Mouse (Mus musculus): ENCODE measurements around the gene Fnbp4. TPM values are rescaled to one million over a fixed set of nuclear protein-coding genes. Genes with fewer than 3 reads are reported as not detected.

Gene Fnbp4
- polyA plus RNA-seq, 1 experiment, result 12.1 TPM

- no peak overlapping the region for H3K4me3 ChIP-seq (ENCODE audit: insufficient read depth, poor library complexity, severe bottlenecking)
- TF ChIP-seq MYOG (IDR thresholded peaks at IDR 0.05; ENCODE audit: control insufficient read depth, extremely low read depth, insufficient read length) (no peak), FOSL1 (IDR thresholded peaks at IDR 0.05; ENCODE audit: insufficient read depth, low read length, poor library complexity, severe bottlenecking) (no peak), MAX (IDR thresholded peaks at IDR 0.05) (no peak), CTCF (IDR thresholded peaks at IDR 0.05; ENCODE audit: control insufficient read depth, insufficient read depth, insufficient read length) (no peak), CEBPB (IDR thresholded peaks at IDR 0.05; ENCODE audit: low read depth) (no peak)
- peaks cover 96% of the 10 kb centered on the region for H3K36me3 ChIP-seq (ENCODE audit: control insufficient read depth, insufficient read depth)
These were observed 27.2 kb upstream of the Fnbp4 start for GRCm38 (mm10) chr2:90717948-90718347.

GRCm38 (mm10) chr2:90726818-90727217, 18.4 kb upstream of the Fnbp4 start:
- H3ac ChIP-seq (ENCODE audit: control insufficient read depth, insufficient read length, low read depth), result no peak overlapping the region
- no peaks in the 10 kb centered on the region for H3K27me3 ChIP-seq (ENCODE audit: control insufficient read depth, insufficient read depth, insufficient read length)
- peaks cover 99% of the 10 kb centered on the region for H3K36me3 ChIP-seq (ENCODE audit: control insufficient read depth, insufficient read depth)
- no peak for TF ChIP-seq MYOG (IDR thresholded peaks at IDR 0.05; ENCODE audit: control insufficient read depth, extremely low read depth, insufficient read length)
- no peak for TF ChIP-seq MAX (IDR thresholded peaks at IDR 0.05)
- no peak for TF ChIP-seq MYOD1 (IDR thresholded peaks at IDR 0.05; ENCODE audit: control insufficient read depth, insufficient read length, low read depth)
- no peaks in the 10 kb centered on the region for H3K79me2 ChIP-seq (ENCODE audit: control insufficient read depth, insufficient read depth)
- H3K4me3 ChIP-seq (ENCODE audit: insufficient read depth, poor library complexity, severe bottlenecking), result no peak overlapping the region
- H3K79me3 ChIP-seq (ENCODE audit: low read depth), result no peaks in the 10 kb centered on the region

More at GRCm38 (mm10) chr2:90717948-90718347, 27.2 kb upstream of the Fnbp4 start:
- Histone ChIP-seq H3ac (ENCODE audit: control insufficient read depth, insufficient read length, low read depth) (no peak overlapping the region), H3K27me3 (ENCODE audit: control insufficient read depth, insufficient read depth, insufficient read length) (no peaks in the 10 kb centered on the region), H3K79me2 (ENCODE audit: control insufficient read depth, insufficient read depth) (no peaks in the 10 kb centered on the region), H3K79me3 (ENCODE audit: low read depth) (no peaks in the 10 kb centered on the region)

- TF ChIP-seq CEBPB (IDR thresholded peaks at IDR 0.05; ENCODE audit: low read depth) (no peak), MYOD1 (IDR thresholded peaks at IDR 0.05; ENCODE audit: control insufficient read depth, insufficient read length, low read depth) (no peak), USF1 (IDR thresholded peaks at IDR 0.05; ENCODE audit: low read depth) (no peak), CTCF (IDR thresholded peaks at IDR 0.05; ENCODE audit: control insufficient read depth, insufficient read depth, insufficient read length) (no peak), FOSL1 (IDR thresholded peaks at IDR 0.05; ENCODE audit: insufficient read depth, low read length, poor library complexity, severe bottlenecking) (no peak), MAX (IDR thresholded peaks at IDR 0.05) (no peak), MYOG (IDR thresholded peaks at IDR 0.05; ENCODE audit: control insufficient read depth, extremely low read depth, insufficient read length) (no peak)
- H3K79me3 ChIP-seq (ENCODE audit: low read depth), result no peaks in the 10 kb centered on the region
- H3K36me3 ChIP-seq (ENCODE audit: control insufficient read depth, insufficient read depth), result peaks cover 85% of the 10 kb centered on the region
- H3K79me2 ChIP-seq (ENCODE audit: control insufficient read depth, insufficient read depth), result no peaks in the 10 kb centered on the region
- no peak overlapping the region for H3ac ChIP-seq (ENCODE audit: control insufficient read depth, insufficient read length, low read depth)
- no peaks in the 10 kb centered on the region for H3K27me3 ChIP-seq (ENCODE audit: control insufficient read depth, insufficient read depth, insufficient read length)
- no peak overlapping the region for H3K4me3 ChIP-seq (ENCODE audit: insufficient read depth, poor library complexity, severe bottlenecking)
These were observed 9.8 kb upstream of the Fnbp4 start for GRCm38 (mm10) chr2:90735326-90735725.

GRCm38 (mm10) chr2:90738801-90739200, 6.4 kb upstream of the Fnbp4 start:
- no peaks in the 10 kb centered on the region for H3K79me2 ChIP-seq (ENCODE audit: control insufficient read depth, insufficient read depth)
- peaks cover 51% of the 10 kb centered on the region for H3K36me3 ChIP-seq (ENCODE audit: control insufficient read depth, insufficient read depth)
- no peak overlapping the region for H3ac ChIP-seq (ENCODE audit: control insufficient read depth, insufficient read length, low read depth)
- no peaks in the 10 kb centered on the region for H3K27me3 ChIP-seq (ENCODE audit: control insufficient read depth, insufficient read depth, insufficient read length)
- TF ChIP-seq MYOG (IDR thresholded peaks at IDR 0.05; ENCODE audit: control insufficient read depth, extremely low read depth, insufficient read length), result no peak
- no peak for TF ChIP-seq MYOD1 (IDR thresholded peaks at IDR 0.05; ENCODE audit: control insufficient read depth, insufficient read length, low read depth)
- TF ChIP-seq MAX (IDR thresholded peaks at IDR 0.05), result no peak
- TF ChIP-seq FOSL1 (IDR thresholded peaks at IDR 0.05; ENCODE audit: insufficient read depth, low read length, poor library complexity, severe bottlenecking), result no peak
- no peak for TF ChIP-seq CTCF (IDR thresholded peaks at IDR 0.05; ENCODE audit: control insufficient read depth, insufficient read depth, insufficient read length)
- no peak for TF ChIP-seq CEBPB (IDR thresholded peaks at IDR 0.05; ENCODE audit: low read depth)
- TF ChIP-seq USF1 (IDR thresholded peaks at IDR 0.05; ENCODE audit: low read depth), result no peak
- H3K79me3 ChIP-seq (ENCODE audit: low read depth), result no peaks in the 10 kb centered on the region
- H3K4me3 ChIP-seq (ENCODE audit: insufficient read depth, poor library complexity, severe bottlenecking), result no peak overlapping the region

GRCm38 (mm10) chr2:90739327-90739726, 5.8 kb upstream of the Fnbp4 start:
- H3K4me3 ChIP-seq (ENCODE audit: insufficient read depth, poor library complexity, severe bottlenecking), result no peak overlapping the region
- H3K79me2 ChIP-seq (ENCODE audit: control insufficient read depth, insufficient read depth), result peaks cover under 1% of the 10 kb centered on the region
- H3ac ChIP-seq (ENCODE audit: control insufficient read depth, insufficient read length, low read depth), result no peak overlapping the region
- peaks cover 45% of the 10 kb centered on the region for H3K36me3 ChIP-seq (ENCODE audit: control insufficient read depth, insufficient read depth)
- no peaks in the 10 kb centered on the region for H3K27me3 ChIP-seq (ENCODE audit: control insufficient read depth, insufficient read depth, insufficient read length)
- TF ChIP-seq MAX (IDR thresholded peaks at IDR 0.05) (no peak), FOSL1 (IDR thresholded peaks at IDR 0.05; ENCODE audit: insufficient read depth, low read length, poor library complexity, severe bottlenecking) (no peak), CEBPB (IDR thresholded peaks at IDR 0.05; ENCODE audit: low read depth) (no peak), MYOG (IDR thresholded peaks at IDR 0.05; ENCODE audit: control insufficient read depth, extremely low read depth, insufficient read length) (no peak), MYOD1 (IDR thresholded peaks at IDR 0.05; ENCODE audit: control insufficient read depth, insufficient read length, low read depth) (no peak), CTCF (IDR thresholded peaks at IDR 0.05; ENCODE audit: control insufficient read depth, insufficient read depth, insufficient read length) (no peak), USF1 (IDR thresholded peaks at IDR 0.05; ENCODE audit: low read depth) (no peak)
- H3K79me3 ChIP-seq (ENCODE audit: low read depth), result no peaks in the 10 kb centered on the region

- Histone ChIP-seq H3K79me3 (ENCODE audit: low read depth) (no peaks in the 10 kb centered on the region), H3K4me3 (ENCODE audit: insufficient read depth, poor library complexity, severe bottlenecking) (no peak overlapping the region), H3K36me3 (ENCODE audit: control insufficient read depth, insufficient read depth) (peaks cover 39% of the 10 kb centered on the region), H3ac (ENCODE audit: control insufficient read depth, insufficient read length, low read depth) (no peak overlapping the region), H3K27me3 (ENCODE audit: control insufficient read depth, insufficient read depth, insufficient read length) (no peaks in the 10 kb centered on the region), H3K79me2 (ENCODE audit: control insufficient read depth, insufficient read depth) (peaks cover 6% of the 10 kb centered on the region)
- TF ChIP-seq CEBPB (IDR thresholded peaks at IDR 0.05; ENCODE audit: low read depth) (no peak), MYOG (IDR thresholded peaks at IDR 0.05; ENCODE audit: control insufficient read depth, extremely low read depth, insufficient read length) (no peak), FOSL1 (IDR thresholded peaks at IDR 0.05; ENCODE audit: insufficient read depth, low read length, poor library complexity, severe bottlenecking) (no peak), CTCF (IDR thresholded peaks at IDR 0.05; ENCODE audit: control insufficient read depth, insufficient read depth, insufficient read length) (no peak), MYOD1 (IDR thresholded peaks at IDR 0.05; ENCODE audit: control insufficient read depth, insufficient read length, low read depth) (no peak), MAX (IDR thresholded peaks at IDR 0.05) (no peak), USF1 (IDR thresholded peaks at IDR 0.05; ENCODE audit: low read depth) (no peak)
These were observed 5.2 kb upstream of the Fnbp4 start for GRCm38 (mm10) chr2:90739921-90740320.
